Mouse (Mus musculus) testis, adult 2 months (tissue): ENCODE data around the gene Wdr18. TPM values are rescaled to one million over a fixed set of nuclear protein-coding genes. Genes with fewer than 3 reads are reported as not detected.

Source experiments
- H3K27ac ChIP-seq: fragments of 200-500 bp; 2 replicates; pipeline ENCODE4 v1.5.1; 2012; ENCODE audit warnings: low read depth, low read length; ENCODE audit not compliant: control insufficient read depth, insufficient read depth
- H3K27me3 ChIP-seq: fragments of 200-500 bp; 2 replicates; pipeline ENCODE4 v1.6.1; 2012; ENCODE audit warnings: mild to moderate bottlenecking, low read length, moderate library complexity; ENCODE audit not compliant: control insufficient read depth, insufficient read depth
- H3K36me3 ChIP-seq: fragments of 200-500 bp; 2 replicates; pipeline ENCODE4 v1.6.1; 2012; ENCODE audit warnings: mild to moderate bottlenecking, low read length; ENCODE audit not compliant: control insufficient read depth, insufficient read depth
- H3K4me1 ChIP-seq: fragments of 200-500 bp; 2 replicates; pipeline ENCODE4 v1.6.1; 2012; ENCODE audit warnings: low read length; ENCODE audit not compliant: control insufficient read depth, insufficient read depth
- H3K4me3 ChIP-seq: fragments of 200-500 bp; 2 replicates; pipeline ENCODE4 v1.5.1; 2012; ENCODE audit warnings: low read depth, mild to moderate bottlenecking, low read length, moderate library complexity, mixed read lengths; ENCODE audit not compliant: control insufficient read depth
- CTCF ChIP-seq: fragments of 200-500 bp; IDR thresholded peaks from 2 replicates; pipeline ENCODE4 v1.5.1; 2012; ENCODE audit warnings: low read depth, mild to moderate bottlenecking, inconsistent platforms, low read length, moderate library complexity; ENCODE audit not compliant: control insufficient read depth, insufficient read depth, insufficient replicate concordance
- POLR2A ChIP-seq: fragments of 200-500 bp; IDR thresholded peaks from 2 replicates; pipeline ENCODE4 v1.6.1; 2012; ENCODE audit warnings: low read depth, mild to moderate bottlenecking, inconsistent platforms, low read length, moderate library complexity; ENCODE audit not compliant: control insufficient read depth
- polyA plus RNA-seq: library from polyadenylated mRNA; depleted of rRNA; stranded (reverse); fragments of >200 nt; gene quantifications from 2 replicates; pipeline ENCODE4 v1.2.3, GENCODE M21; 2012

The Wdr18 gene
- polyA plus RNA-seq, 1 experiment: 36.5 TPM

DNA sequence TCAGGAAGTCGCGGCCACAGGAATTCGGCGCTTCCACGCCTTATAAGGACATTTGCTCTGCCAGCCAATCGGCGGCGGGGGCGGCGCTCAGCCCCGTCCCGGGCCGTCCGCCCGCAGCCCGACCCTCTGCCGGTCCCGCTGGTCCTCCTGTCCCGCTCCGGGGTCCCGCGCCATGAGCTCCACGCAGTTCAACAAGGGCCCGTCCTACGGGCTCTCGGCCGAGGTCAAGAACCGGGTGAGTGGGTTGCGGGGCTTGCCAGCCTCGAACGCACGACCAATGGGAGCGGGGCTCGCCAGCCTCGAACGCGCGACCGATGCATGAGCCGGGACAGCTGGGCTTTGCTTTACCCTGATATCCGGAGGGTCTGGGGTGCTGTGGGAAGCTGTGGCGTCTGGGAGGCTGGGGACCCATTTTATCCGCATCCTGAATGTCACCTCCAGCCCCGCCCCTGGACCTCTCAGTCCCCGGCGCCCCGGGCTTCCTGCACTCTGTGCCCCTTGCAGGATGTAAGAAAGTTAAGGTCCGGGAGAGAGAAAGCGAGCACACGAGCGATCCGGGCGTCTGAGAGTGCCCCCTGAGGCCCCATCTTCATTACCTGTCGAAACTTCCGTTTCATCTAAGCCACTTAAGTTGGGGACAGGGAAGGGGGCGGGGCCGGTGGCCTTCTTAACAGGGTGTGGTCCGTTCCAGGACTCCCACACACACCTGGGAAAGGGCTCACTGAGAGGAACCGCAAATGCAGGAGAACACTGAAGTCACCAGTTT lies 28.7 kb downstream of the Wdr18 start, which contains the start of gene Cnn2:
TSS of gene Cnn2 (plus strand) at position 79 of the 766 bp plus-strand sequence.
- peak within 1 kb of the TSS; percentile 62 for H3K27ac ChIP-seq
- H3K4me1 ChIP-seq: peaks cover 25% of the 10 kb centered on the region
- TF ChIP-seq POLR2A (peak; percentile 34; the same call in 1 of the 2 replicates), CTCF (no peak)

DNA sequence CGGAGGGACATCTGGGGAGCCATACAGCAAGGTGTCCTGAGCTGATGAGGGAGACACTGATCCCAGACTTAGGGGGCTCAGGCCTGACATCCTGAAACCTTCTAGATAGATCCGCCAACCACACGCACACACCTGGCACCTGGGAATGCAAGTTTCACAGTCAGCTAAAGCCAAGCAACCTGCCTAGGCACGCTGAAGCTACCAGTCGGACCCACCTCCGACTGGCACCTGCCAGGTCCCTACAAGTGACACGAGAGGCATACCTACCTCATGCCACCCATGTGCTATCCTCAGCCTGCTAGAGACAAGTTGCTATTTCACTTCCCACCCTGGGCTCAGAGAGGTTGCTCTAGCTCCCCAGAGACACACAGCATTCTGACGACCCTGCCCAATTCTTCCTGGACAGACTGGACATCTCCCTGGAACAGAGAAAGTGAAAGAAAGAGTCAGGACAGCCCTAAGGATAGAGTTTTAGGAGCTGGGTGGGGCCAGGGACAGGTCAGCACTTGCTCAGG lies 29.4 kb downstream of the Wdr18 start:
- Histone ChIP-seq H3K27me3 (no peaks in the 10 kb centered on the region; the same call in 1 of the 2 replicates), H3K27ac (no peak overlapping the region), H3K4me3 (peak overlapping the region; percentile 71), H3K4me1 (peaks cover 23% of the 10 kb centered on the region), H3K36me3 (no peaks in the 10 kb centered on the region)
- TF ChIP-seq POLR2A (no peak), CTCF (no peak)

More for the DNA sequence above, 28.7 kb downstream of the Wdr18 start, which contains the start of gene Cnn2:
- H3K27me3 ChIP-seq: no peaks in the 10 kb centered on the region; the same call in 1 of the 2 replicates
- H3K4me3 ChIP-seq: peak within 1 kb of the TSS; percentile 71
- H3K36me3 ChIP-seq: no peaks in the 10 kb centered on the region

DNA sequence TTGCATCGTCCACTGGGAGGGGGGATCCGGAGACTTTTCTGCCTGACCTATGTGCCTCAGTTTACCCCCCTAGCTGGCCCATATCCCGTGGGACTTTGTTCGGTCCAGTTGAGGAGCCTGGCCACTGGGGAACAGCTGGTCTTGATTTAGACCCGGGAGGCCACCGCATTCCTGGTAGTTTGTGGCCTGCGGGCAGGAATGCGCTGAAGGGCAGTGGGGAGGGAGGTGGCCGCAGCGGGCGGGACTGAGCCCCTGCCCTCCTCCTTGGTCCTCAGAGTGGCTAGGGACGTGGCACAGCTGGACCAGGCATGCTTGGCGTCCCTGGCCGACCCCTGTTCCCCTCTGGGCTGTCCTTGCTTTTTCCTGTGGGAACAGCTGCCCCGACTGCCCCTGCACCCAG lies 29.9 kb downstream of the Wdr18 start:
- Histone ChIP-seq H3K4me3 (no peak overlapping the region), H3K27ac (no peak overlapping the region), H3K36me3 (no peaks in the 10 kb centered on the region), H3K27me3 (no peaks in the 10 kb centered on the region; the same call in 1 of the 2 replicates), H3K4me1 (peaks cover 22% of the 10 kb centered on the region)
- no peak for TF ChIP-seq CTCF
- TF ChIP-seq POLR2A: no peak

DNA sequence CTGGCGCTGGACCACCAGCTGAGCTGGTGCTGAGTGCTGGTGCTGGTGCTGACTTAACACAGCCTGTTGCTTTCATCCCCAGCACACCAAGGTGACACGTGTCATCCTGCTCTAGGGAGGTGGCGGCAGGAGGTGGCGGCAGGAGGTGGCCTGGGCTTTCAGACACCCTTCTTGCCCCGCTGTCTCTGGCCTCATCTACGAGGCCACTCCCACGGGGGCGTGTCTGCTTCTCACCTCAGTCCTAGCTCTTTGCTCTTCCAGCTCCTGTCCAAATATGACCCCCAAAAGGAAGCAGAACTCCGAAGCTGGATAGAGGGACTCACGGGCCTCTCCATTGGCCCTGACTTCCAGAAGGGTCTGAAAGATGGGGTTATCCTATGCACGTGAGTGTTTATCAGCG lies 31.1 kb downstream of the Wdr18 start:
- Histone ChIP-seq H3K36me3 (no peaks in the 10 kb centered on the region), H3K27ac (no peak overlapping the region), H3K4me3 (peak overlapping the region; percentile 41), H3K4me1 (peaks cover 22% of the 10 kb centered on the region), H3K27me3 (no peaks in the 10 kb centered on the region; the same call in 1 of the 2 replicates)
- TF ChIP-seq POLR2A: no peak
- TF ChIP-seq CTCF: no peak

DNA sequence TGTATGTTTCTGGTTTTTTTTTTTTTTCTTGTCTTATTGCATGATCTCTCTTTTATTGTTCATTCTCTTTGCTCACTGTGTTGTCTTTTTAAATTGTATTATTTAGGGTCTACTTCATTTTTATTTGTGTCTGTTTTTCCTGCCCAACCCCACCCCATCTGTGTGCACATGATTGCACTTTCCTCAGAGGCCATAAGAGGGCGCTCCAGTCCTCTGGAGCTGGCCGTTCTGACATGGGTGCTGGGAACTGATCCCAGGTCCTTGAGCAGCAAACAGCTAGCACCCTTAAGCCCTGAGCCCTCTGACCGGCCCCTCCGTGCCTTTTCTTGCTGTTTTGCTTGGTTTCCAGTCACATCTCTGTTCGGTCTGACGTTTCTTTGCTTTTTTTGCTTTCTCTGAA lies 31.6 kb downstream of the Wdr18 start:
- Histone ChIP-seq H3K36me3 (no peaks in the 10 kb centered on the region), H3K27ac (no peak overlapping the region), H3K4me3 (no peak overlapping the region)

DNA sequence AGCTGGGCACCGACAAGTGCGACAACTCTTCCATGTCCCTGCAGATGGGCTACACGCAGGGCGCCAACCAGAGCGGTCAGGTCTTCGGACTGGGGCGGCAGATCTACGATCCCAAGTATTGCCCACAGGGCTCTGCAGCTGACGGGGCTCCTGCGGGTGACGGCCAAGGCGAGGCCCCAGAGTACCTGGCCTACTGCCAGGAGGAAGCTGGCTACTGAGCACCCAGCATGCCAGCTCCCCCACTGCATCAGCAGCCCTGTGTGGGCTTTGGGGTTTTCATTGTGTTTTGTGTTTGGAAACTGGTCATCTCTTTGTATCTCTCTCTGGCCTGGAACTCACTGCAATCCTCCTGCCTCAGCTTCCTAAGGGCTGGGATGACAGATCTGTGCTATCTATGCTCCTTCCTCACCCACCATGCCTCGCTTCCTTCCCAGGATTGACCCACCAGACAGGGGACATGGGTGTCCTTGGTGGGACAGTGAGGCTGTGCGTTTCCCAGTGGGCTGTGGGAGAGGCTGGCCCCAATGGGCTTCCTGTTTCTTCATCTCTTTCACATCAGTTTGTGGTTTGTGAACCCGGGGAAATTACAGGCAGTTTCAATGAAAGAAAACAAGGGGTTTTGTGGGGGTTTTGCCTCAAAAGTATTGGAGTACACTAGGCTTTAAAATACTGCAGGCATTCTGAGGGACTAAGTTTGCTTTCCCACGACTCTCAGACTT lies 34.6 kb downstream of the Wdr18 start:
- H3K27ac ChIP-seq: no peak overlapping the region
- H3K4me3 ChIP-seq: no peak overlapping the region
- peaks cover 26% of the 10 kb centered on the region for H3K4me1 ChIP-seq
- no peaks in the 10 kb centered on the region for H3K27me3 ChIP-seq
- TF ChIP-seq POLR2A: no peak
- no peak for TF ChIP-seq CTCF
- no peaks in the 10 kb centered on the region for H3K36me3 ChIP-seq

More for the DNA sequence above, 31.6 kb downstream of the Wdr18 start:
- TF ChIP-seq CTCF: peak; percentile 85
- TF ChIP-seq POLR2A: no peak
- H3K27me3 ChIP-seq: no peaks in the 10 kb centered on the region; the same call in 1 of the 2 replicates
- H3K4me1 ChIP-seq: peaks cover 24% of the 10 kb centered on the region

DNA sequence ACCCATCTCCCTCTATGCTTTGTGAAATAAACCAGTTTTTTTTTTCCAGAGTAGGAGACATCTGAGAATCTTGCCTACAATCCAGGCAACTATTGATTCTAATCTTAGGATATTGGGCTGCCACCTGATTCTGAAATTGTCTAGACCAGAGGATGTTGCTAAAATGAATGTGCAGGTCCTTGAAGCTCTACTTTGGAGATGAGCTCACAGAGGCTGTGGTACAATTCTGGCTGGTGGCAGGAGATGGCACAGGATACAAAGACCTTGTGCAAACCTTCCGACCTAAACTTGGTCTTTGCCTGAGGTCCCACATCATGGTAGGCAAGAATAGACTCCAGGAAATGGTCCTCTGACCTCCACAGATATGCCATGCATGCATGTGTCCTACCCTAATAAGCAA lies 35.7 kb downstream of the Wdr18 start:
- H3K27me3 ChIP-seq: no peaks in the 10 kb centered on the region
- TF ChIP-seq CTCF: no peak
- H3K4me1 ChIP-seq: peaks cover 26% of the 10 kb centered on the region
- H3K36me3 ChIP-seq: no peaks in the 10 kb centered on the region
- no peak overlapping the region for H3K4me3 ChIP-seq
- H3K27ac ChIP-seq: no peak overlapping the region
